Mouse (Mus musculus) embryonic facial prominence, embryonic 12.5 days (tissue): Measurements from ENCODE around the gene Bcap29. TPM values are rescaled to one million over a fixed set of nuclear protein-coding genes. Genes with fewer than 3 reads are reported as not detected.
A peak's percentile ranks its signal among the peaks of the same experiment; 100 is the strongest.
"Not testable (repeated sequence)": the region's sequence is repeated elsewhere in the genome, so short reads cannot be mapped to it uniquely, and the experiment has no call there.

Experiments
- ATAC-seq: fragments of 200-750 bp; cut with Nextera tagmentation; 2 replicates; pipeline ENCODE4 v1.8.0; 2017; ENCODE audit not compliant: insufficient number of reproducible peaks, insufficient read depth, low FRiP score, low TSS enrichment
- H3K27ac ChIP-seq: fragments of 300-500 bp; sonication (generic); 2 replicates; pipeline ENCODE4 v1.5.1; 2016; ENCODE audit warnings: mild to moderate bottlenecking
- H3K27me3 ChIP-seq: fragments of 300-500 bp; sonication (generic); 2 replicates; pipeline ENCODE4 v1.6.1; 2016; ENCODE audit warnings: mild to moderate bottlenecking, moderate library complexity
- H3K36me3 ChIP-seq: fragments of 300-500 bp; sonication (generic); 2 replicates; pipeline ENCODE4 v1.6.1; 2016; ENCODE audit warnings: mild to moderate bottlenecking
- H3K4me1 ChIP-seq: fragments of 300-500 bp; sonication (generic); 2 replicates; pipeline ENCODE4 v1.6.1; 2016
- H3K4me2 ChIP-seq: fragments of 300-500 bp; sonication (generic); replicated peaks from 2 replicates; pipeline ENCODE4 v1.6.1; 2016; ENCODE audit warnings: mild to moderate bottlenecking, moderate library complexity
- H3K4me3 ChIP-seq: fragments of 300-500 bp; sonication (generic); 2 replicates; pipeline ENCODE4 v1.5.1; 2016; ENCODE audit warnings: mild to moderate bottlenecking
- H3K9ac ChIP-seq: fragments of 300-500 bp; sonication (generic); 2 replicates; pipeline ENCODE4 v1.6.1; 2016; ENCODE audit warnings: mild to moderate bottlenecking, moderate library complexity
- H3K9me3 ChIP-seq: fragments of 300-500 bp; sonication (generic); 2 replicates; pipeline ENCODE4 v1.6.1; 2016; ENCODE audit warnings: mild to moderate bottlenecking, moderate library complexity
- WGBS: fragments of 180-500 bp; shearing (Covaris S2); methylation state at CpG from one replicate; pipeline ENCODE4 v1.1.7; 2016; 5-methylcytosine and 5-hydroxymethylcytosine counted together
- polyA plus RNA-seq: library from polyadenylated mRNA; unstranded; fragments of >200 nt; fragmentation: Nextera tagmentation; extraction: Ambion mirVana; gene quantifications from 2 replicates; pipeline ENCODE4 v1.2.1, GENCODE M21; 2016

The Bcap29 gene
- polyA plus RNA-seq, 1 experiment from 2014 or later = 33.5 TPM

DNA sequence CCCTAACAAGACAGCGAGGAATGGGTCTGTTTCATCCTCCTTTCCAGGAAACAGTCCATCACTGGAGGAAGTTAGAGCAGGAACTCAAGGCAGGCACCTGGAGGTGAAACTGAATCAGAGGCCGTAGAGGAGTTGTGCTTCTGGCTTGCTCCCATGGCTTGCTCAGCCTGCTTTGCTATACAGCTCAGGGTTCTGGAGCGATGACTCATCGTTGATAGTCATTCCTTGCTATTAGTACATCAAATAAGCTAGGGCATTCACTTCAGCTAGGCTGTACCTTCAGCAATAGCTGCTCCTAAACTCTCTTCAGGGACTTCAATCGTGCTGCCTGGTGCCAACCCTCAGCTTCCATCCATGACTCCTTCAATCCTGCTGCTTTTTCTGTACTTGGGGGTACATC, 60.0 kb downstream of the Bcap29 start:
- Histone ChIP-seq H3K9me3 (no peaks in the 10 kb centered on the region), H3K9ac (no peak overlapping the region), H3K27ac (no peak overlapping the region), H3K4me1 (no peaks in the 10 kb centered on the region), H3K4me3 (no peak overlapping the region), H3K36me3 (no peaks in the 10 kb centered on the region), H3K27me3 (no peaks in the 10 kb centered on the region), H3K4me2 (no peak overlapping the region)
- 90% methylated on average over 5 of the region's 5 CpGs for whole genome bisulfite sequencing
- no peak for ATAC-seq

GRCm38 (mm10) chr12:31569784-31570183, 64.7 kb downstream of the Bcap29 start:
- no peaks in the 10 kb centered on the region for H3K27me3 ChIP-seq
- H3K27ac ChIP-seq = no peak overlapping the region
- peaks cover 3% of the 10 kb centered on the region; the same call in 1 of the 2 replicates for H3K4me1 ChIP-seq
- H3K36me3 ChIP-seq = no peaks in the 10 kb centered on the region
- H3K4me3 ChIP-seq = no peak overlapping the region
- 38% methylated on average over 2 of the region's 2 CpGs for WGBS
- H3K9ac ChIP-seq = no peak overlapping the region
- no peak overlapping the region for H3K4me2 ChIP-seq
- no peaks in the 10 kb centered on the region for H3K9me3 ChIP-seq
- ATAC-seq = no peak

DNA sequence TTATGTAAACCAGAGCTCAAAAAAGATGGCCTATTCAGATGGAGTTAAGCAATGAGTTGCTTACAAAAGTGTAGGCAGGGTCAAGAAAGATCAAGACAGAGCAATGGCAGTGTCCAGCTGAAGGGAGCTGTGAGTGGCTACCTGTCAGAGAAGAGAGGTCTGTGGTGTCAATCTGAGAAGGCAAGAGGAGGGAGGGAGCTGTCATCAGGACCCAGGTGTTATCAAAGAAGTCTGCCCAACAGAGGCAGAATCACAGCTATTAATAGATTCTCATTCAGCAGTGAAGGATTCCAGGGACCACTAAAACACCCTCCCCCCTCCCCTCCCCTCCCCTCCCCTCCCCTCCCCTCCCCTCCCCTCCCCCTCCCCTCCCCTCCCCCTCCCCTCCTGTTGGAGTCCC, 65.8 kb downstream of the Bcap29 start:
- no peaks in the 10 kb centered on the region for H3K36me3 ChIP-seq
- no peak overlapping the region for H3K9ac ChIP-seq
- H3K4me1 ChIP-seq = peaks cover 3% of the 10 kb centered on the region; the same call in 1 of the 2 replicates
- H3K4me2 ChIP-seq = no peak overlapping the region
- H3K27me3 ChIP-seq = no peaks in the 10 kb centered on the region
- no peak overlapping the region for H3K27ac ChIP-seq
- H3K4me3 ChIP-seq = no peak overlapping the region
- no peak for ATAC-seq
- H3K9me3 ChIP-seq = no peaks in the 10 kb centered on the region

DNA sequence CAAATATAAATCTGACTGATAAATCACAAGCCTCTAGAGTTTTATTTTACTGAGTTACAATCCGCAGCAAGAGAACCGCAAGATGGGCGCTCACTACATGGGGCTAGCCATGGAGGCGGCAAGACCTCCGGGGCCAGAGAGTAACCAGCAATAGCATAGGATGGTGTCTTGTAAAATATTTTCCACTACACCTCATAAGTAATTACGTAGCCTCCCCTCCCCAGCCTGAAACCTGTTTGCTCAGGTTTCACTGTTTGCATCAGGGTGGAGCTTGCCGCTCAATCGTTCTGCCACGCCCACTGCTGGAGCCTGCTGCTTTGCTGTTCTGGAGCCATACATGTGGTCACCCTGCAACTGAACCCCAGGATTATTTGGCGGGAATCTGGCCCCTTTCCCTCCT, 66.9 kb downstream of the Bcap29 start:
- H3K36me3 ChIP-seq, H3K27me3 ChIP-seq, H3K9ac ChIP-seq, H3K4me1 ChIP-seq, H3K9me3 ChIP-seq, H3K27ac ChIP-seq, ATAC-seq: not testable (repeated sequence)
- peak overlapping the region; percentile 41 for H3K4me2 ChIP-seq
- H3K4me3 ChIP-seq = 0 out of 2 replicates have a peak overlapping the region, but pooled peaks have one; percentile 15
- 17% methylated on average over 10 of the region's 10 CpGs for WGBS

DNA sequence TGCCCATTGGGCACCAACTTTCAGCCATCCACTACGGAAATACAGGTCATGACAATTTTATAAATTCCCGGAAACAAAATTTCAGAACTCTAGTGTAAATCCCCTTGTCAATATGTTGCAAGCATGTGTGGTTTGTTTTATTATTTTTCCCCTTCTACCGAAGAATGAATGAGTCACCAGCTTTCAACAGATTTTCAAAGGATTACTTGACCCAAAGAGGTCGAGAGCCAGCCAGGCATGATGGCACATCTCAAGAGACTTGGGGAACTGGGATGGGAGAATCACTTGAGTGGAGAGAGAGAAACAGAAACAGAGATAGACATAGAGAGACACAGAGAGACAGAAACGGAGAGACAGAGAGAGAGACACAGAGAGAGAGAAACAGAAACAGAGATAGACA, 73.7 kb downstream of the Bcap29 start:
- Histone ChIP-seq H3K9me3 (no peaks in the 10 kb centered on the region), H3K4me3 (no peak overlapping the region), H3K4me2 (no peak overlapping the region), H3K4me1 (peaks cover 13% of the 10 kb centered on the region; the same call in 1 of the 2 replicates), H3K36me3 (no peaks in the 10 kb centered on the region), H3K27ac (no peak overlapping the region), H3K9ac (no peak overlapping the region), H3K27me3 (peaks cover 56% of the 10 kb centered on the region)
- WGBS = 69% methylated on average over 5 of the region's 5 CpGs
- ATAC-seq = no peak

GRCm38 (mm10) chr12:31560002-31560401, 74.5 kb downstream of the Bcap29 start:
- peaks cover 57% of the 10 kb centered on the region for H3K27me3 ChIP-seq
- no peaks in the 10 kb centered on the region for H3K36me3 ChIP-seq
- H3K9me3 ChIP-seq = no peaks in the 10 kb centered on the region
- peak overlapping the region; percentile 48; the same call in 1 of the 2 replicates for H3K4me3 ChIP-seq
- ATAC-seq = no peak
- WGBS = 14% methylated on average over 5 of the region's 5 CpGs
- H3K4me2 ChIP-seq = no peak overlapping the region
- H3K9ac ChIP-seq = no peak overlapping the region
- H3K4me1 ChIP-seq = peaks cover 13% of the 10 kb centered on the region; the same call in 1 of the 2 replicates
- no peak overlapping the region for H3K27ac ChIP-seq

DNA sequence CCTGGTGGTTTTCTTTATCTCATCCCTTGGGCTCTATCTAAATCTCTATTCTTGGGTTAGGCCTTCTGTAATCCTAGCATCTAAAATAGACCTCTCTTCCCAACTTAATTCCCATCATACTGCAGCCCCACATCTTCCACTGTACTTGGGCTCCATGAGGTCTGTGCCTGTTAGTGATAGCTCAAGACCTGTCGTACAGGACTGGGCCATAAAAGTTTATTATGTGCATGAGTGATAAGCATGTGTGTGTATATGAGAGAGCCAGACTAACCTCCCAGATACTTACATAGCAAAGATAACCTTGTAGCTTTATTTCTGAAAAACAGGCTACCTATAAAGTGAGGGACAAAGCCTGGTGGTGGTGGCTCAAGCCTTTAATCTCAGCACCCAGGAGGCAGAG, 80.1 kb downstream of the Bcap29 start:
- 86% methylated on average over 1 of the region's 1 CpGs for WGBS
- no peaks in the 10 kb centered on the region for H3K9me3 ChIP-seq
- no peak overlapping the region for H3K9ac ChIP-seq
- H3K27ac ChIP-seq = no peak overlapping the region
- H3K36me3 ChIP-seq = no peaks in the 10 kb centered on the region
- no peak for ATAC-seq
- H3K4me1 ChIP-seq = peaks cover 21% of the 10 kb centered on the region; the same call in 1 of the 2 replicates
- H3K27me3 ChIP-seq = peaks cover 37% of the 10 kb centered on the region
- no peak overlapping the region for H3K4me2 ChIP-seq
- H3K4me3 ChIP-seq = no peak overlapping the region

DNA sequence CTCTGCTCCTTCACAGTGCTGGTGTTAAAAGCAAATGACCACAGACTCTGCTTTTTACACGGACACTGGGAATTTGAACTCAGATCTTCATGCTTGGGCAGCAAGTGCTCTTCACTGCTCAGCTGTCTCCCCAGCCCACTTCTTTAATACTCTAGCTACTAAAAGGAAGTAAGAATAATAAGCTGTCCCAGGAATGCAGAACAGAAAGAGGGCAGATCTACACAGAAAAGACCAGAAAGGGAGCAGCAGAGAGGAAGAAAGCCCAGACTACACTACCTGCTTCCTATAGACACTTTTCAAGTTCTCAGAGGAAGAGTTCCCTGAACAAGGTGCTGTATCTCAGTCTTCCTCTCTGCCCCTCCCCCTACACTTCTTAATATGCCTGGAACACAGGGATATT, 83.2 kb downstream of the Bcap29 start:
- no peaks in the 10 kb centered on the region for H3K36me3 ChIP-seq
- no peak overlapping the region for H3K4me2 ChIP-seq
- H3K27me3 ChIP-seq = peaks cover 21% of the 10 kb centered on the region
- H3K9ac ChIP-seq = no peak overlapping the region
- no peaks in the 10 kb centered on the region for H3K9me3 ChIP-seq
- no peak overlapping the region for H3K27ac ChIP-seq
- 0 out of 2 replicates have a peak, but pooled peaks cover 12% of the 10 kb centered on the region for H3K4me1 ChIP-seq
- ATAC-seq = no peak
- no peak overlapping the region for H3K4me3 ChIP-seq
- WGBS = 64% methylated on average over 1 of the region's 1 CpGs

- Histone ChIP-seq H3K27me3 (0 out of 2 replicates have a peak, but pooled peaks cover 2% of the 10 kb centered on the region), H3K36me3 (no peaks in the 10 kb centered on the region), H3K9me3 (no peaks in the 10 kb centered on the region), H3K27ac (no peak overlapping the region), H3K4me2 (no peak overlapping the region), H3K9ac (no peak overlapping the region), H3K4me1 (0 out of 2 replicates have a peak, but pooled peaks cover 6% of the 10 kb centered on the region), H3K4me3 (no peak overlapping the region)
- no peak for ATAC-seq
- WGBS = 56% methylated on average over 1 of the region's 1 CpGs
Measured at GRCm38 (mm10) chr12:31546061-31546460, 88.4 kb downstream of the Bcap29 start.

DNA sequence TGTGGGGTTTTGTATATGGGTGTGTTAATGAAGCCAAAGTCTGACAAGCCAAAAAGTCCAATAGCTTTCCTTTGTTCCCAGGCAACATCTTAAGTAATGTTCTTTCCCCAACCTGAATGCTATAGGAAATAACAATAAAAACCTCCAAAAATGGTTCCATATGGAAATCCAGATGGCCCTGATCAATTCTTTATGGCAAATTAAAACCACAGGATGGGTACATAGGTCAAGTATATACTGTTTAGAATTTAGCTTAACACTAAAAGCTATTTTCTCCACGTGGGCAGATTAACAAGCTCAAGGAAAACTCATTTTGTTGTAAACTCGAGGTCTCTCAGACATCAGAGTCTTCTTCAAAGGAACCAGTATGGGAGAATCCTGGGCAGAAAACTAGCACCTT, 89.2 kb downstream of the Bcap29 start:
- H3K4me3 ChIP-seq = no peak overlapping the region
- no peak overlapping the region for H3K4me2 ChIP-seq
- no peaks in the 10 kb centered on the region for H3K36me3 ChIP-seq
- H3K9me3 ChIP-seq = no peaks in the 10 kb centered on the region
- H3K27me3 ChIP-seq = 0 out of 2 replicates have a peak, but pooled peaks cover 2% of the 10 kb centered on the region
- no peak overlapping the region for H3K9ac ChIP-seq
- 10% methylated on average over 2 of the region's 2 CpGs for WGBS
- no peak for ATAC-seq
- 0 out of 2 replicates have a peak, but pooled peaks cover 5% of the 10 kb centered on the region for H3K4me1 ChIP-seq
- no peak overlapping the region for H3K27ac ChIP-seq

DNA sequence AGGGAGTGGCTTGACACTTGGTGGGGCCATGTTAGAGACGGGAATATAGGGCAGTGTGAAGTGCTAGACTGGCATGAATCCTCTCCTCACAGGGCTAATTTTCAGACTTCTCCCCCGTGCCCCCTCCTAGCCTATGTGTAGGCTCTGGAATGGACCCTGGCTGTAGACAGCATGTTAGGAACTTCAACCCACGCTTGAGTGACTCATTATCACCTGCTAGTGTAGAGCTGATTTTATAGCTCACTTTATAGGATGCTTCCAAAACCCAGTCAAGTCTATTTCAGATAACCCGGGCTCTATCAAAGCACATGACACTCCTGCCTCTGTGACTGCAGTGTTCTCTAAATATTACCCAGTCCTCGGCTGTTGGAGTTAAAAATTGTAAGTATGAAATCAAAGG, 92.9 kb downstream of the Bcap29 start:
- Histone ChIP-seq H3K36me3 (no peaks in the 10 kb centered on the region), H3K4me3 (no peak overlapping the region), H3K9me3 (no peaks in the 10 kb centered on the region), H3K27ac (no peak overlapping the region), H3K27me3 (0 out of 2 replicates have a peak, but pooled peaks cover 2% of the 10 kb centered on the region), H3K4me1 (0 out of 2 replicates have a peak, but pooled peaks cover 3% of the 10 kb centered on the region), H3K9ac (no peak overlapping the region), H3K4me2 (no peak overlapping the region)
- no peak for ATAC-seq
- 79% methylated on average over 5 of the region's 5 CpGs for WGBS
